Mouse (Mus musculus) heart, adult 2 months (tissue): ENCODE results near the gene Lrrc8b.

Source experiments
- CTCF ChIP-seq: fragments of 200-600 bp; IDR thresholded peaks from 2 replicates; pipeline ENCODE4 v1.8.1; 2022; ENCODE audit warnings: antibody characterized with exemption, mild to moderate bottlenecking, moderate library complexity
- EP300 ChIP-seq: fragments of 200-500 bp; IDR thresholded peaks from 2 replicates; pipeline ENCODE4 v1.6.1; 2011; ENCODE audit warnings: low read depth, low read length, control low read depth; ENCODE audit not compliant: insufficient read depth
- POLR2A ChIP-seq: fragments of 200-500 bp; IDR thresholded peaks from 2 replicates; pipeline ENCODE4 v1.6.1; 2011; ENCODE audit warnings: mild to moderate bottlenecking, low read depth, low read length, control low read depth; ENCODE audit not compliant: insufficient read depth

DNA sequence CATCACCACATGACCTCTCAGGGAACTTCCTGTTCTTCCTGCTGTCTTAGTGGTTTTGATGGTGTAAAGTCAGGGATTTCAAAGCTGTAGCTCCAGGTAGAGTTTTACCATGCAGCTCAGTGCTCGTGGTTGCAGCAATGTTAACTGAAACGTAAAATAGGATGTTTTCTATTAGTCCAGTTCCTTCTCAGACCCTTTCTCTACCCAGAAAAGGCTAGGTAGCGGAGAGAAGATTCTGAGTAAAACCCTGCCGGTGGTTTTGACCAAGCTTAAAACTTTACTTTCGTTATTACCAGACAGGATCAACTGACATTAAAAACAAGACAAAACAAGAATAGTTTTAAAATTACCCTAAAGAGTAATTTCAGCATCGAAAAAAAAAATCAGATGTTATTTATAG, 100.0 kb downstream of the Lrrc8b start:
- TF ChIP-seq POLR2A (no peak), CTCF (no peak), EP300 (no peak)
